Mouse (Mus musculus): ENCODE measurements around the gene Vrk3.
"Not testable (repeated sequence)": the region's sequence is repeated elsewhere in the genome, so short reads cannot be mapped to it uniquely, and the experiment has no call there.

Vrk3 gene

DNA sequence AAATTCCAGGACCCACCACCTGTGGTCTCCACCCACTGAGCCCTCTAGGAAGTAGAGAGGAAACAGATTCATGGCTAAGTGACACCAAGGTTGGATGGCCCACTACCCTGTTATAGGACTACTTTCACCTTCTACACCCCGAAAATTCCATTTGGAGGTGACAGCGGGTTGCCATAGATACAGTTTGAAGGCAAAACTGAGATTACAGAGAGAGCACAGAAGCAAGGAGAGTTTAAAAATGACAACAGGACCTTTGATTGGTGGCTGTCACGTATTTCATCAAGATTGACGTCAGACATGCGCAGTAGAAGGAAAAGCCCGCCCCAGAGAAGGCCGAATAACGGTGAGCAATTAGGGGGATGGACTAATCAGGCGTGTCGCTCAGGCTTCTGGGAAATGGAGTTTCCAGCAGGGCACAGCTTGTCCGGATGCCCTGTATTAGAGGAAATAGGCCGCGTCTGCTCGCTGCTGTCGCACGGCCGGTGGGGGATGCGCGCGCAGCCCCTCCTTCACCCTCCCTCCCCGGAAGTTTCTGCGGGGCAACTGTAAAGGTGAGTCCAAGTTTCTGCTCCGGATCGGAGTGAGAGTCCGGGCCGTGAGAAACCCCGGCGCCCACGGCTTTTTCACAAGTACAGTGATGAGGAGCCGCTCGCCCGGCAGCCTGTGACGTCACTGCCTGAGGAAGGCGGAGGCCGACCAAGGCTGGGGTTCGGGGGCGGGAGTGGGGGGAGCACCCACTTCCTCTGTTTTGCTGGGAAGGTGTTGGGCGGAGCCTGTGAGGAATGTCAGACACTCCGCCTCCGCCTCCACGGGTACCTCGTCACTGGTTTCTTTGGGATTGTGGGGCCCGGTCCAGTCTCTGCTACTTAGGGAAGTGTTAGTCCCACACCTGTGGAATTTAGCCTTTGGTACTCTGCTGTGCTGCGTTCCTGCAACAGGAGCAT lies at the start of gene Vrk3:
TSS of gene Vrk3 (plus strand) at position 313 of the 944 bp plus-strand sequence.
- DNase-seq: peak; percentile 94 to 96

DNA sequence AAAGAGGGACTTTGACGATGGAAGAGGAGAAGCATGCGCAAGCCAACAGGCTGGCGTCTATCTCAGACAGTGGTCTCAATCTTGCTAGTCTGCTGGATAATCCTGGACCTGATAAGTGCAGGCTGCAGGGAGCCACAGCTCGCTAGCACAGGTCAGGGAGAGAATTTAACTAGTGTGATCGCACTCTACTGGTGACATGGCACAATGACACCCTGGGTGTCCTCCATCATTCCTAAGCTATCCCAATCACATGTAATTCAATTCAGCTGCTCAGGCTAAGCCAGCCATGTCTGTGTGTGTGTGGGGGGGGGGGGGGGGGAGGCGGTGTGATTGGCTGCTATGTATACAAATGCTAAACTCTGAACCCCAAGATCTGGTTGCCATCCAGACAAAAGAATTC lies 46.3 kb upstream of the Vrk3 start:
- peak; percentile 41 to 55 for DNase-seq

DNA sequence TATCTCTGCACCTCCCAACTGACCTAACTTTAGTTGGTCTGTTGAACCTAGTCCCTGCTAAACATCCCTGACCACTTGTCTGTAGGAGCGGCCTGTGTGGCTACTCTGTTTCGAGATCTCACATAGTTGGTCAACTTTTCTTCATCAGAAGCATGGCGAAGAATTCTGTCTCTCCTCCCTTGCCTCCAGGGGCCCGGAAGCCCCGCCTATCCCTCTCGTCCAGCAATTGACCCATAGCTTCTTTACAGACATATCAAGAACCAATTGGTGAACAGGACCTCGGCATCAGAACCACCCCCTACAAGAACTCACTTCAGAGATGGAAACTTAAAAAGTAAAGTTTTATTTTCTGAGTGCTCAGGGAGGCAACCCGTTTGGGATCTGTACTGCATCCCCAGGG lies 45.2 kb upstream of the Vrk3 start:
- DNase-seq: peak in 1 of 2 experiments; percentile 14

DNA sequence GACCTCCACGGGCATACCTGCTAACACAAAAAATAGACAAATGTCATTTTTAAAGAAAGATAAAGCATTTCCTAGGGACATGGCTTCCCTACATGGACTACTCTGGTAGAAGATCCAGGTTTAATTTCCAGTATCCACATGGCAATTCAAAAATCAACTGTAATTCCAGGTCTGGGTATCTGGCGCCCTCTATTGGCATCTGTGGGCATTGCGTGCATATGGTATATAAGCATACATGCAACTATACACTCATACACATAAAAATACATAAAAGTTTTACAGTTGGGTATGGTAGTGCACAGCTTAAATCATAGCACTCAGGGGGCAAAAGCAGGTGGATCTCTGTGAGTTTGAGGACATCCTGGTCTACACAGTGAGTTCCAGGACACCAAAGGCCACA lies 43.9 kb upstream of the Vrk3 start:
- peak; percentile 60 to 61 for DNase-seq

DNA sequence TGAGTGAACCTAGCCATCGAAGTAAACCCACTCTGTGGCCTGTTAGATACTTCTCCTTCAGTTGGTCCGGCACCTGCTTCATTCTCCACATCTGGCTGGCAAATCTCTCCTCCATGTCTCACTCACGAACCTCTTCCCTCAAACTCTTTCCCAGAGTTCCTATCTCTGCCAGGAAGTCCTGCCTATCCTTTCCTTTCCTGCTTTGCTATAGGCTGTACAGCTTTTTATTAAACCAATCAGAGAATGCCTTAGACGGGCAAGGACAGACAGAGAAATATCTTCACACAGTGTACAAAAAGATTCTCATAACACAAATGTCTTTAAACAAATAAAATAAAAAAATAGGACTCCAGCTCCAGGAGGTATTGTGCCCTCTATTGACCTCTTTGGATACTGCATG lies 43.1 kb upstream of the Vrk3 start:
- no peak for DNase-seq

DNA sequence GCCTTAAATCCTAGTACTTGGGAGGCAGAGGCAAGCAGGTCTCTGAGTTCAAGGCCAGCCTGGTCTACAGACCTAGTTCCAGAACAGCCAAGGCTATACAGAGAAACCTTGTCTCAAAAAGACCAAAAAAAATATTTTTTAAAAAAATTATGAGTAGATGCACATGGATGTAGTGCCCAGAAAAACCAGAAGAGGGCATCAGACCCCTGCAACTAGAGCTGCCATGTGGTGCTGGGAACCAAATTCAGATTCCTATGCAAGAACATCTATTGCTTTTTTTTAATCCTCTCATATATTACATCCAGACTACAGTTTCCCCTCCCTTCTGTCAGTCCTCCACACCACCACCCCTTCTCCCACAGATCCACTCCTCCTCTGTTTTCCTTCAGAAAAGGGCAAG lies 41.9 kb upstream of the Vrk3 start:
- DNase-seq: no peak

DNA sequence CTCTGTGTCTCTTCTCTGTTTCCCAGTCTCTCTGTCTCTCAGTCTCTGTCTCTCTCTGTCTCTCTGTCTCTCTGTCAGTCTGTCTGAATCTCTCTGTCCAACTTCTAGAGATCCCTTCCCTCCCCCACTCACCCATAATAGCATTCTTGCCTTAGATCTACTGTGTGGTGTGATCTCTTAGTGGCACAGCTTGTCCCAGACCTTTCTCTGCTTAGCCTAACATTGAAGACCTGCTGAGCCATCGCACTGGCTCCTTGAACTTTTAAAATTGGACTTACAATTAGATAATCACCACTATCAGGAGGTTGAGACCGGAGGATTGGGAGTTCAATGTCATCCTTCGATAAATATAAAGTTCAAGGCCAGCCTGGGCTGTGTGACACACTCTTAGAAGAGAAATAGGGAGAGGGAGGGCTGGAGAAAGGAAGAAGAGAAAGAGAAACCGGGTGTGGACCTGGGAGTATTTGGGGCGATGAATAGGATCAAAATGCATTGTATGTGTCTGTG lies 41.0 kb upstream of the Vrk3 start:
- no peak for DNase-seq

DNA sequence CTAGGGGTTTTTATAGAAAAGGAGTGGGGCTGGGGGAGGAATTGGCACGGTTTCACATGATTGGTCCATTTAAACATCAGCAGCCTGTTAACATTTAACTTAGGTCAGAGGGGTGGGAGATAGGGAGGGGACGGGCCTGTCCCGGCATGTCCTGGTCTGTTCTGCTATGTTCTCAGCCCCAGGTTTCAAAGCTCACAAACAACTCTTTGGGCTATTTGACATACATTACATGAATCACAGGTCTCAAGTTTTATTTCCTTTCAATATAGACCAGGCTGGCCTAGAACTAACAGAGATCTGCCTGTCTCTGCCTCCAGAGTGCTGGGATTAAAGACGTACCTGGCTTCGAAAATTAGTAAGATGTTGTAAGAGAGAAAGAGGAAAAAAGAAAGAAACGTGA lies 40.1 kb upstream of the Vrk3 start:
- not testable (repeated sequence) for DNase-seq

DNA sequence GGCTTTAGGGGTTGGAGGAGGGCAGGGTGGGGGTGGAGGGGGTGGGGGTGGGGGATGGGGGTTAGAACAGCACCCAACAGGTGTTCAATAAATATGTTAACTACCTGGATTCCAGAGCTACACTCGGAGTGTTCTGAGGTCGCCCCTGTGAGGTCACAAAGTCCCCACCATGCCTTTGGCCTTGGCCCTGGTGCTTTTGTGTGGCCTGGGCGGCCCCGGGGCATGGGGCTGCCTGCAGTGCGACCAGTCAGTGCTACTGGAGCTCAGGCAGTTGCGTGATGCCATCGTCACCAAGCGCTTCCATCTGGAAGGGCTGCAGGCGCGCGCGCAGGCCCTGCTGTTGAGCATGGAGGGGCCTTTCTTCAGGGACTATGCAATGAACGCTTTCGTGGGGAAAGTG lies 39.6 kb upstream of the Vrk3 start, which contains the start of gene Izumo2:
TSS of gene Izumo2 (plus strand) at position 169 of the 400 bp plus-strand sequence.
- DNase-seq: no peak

DNA sequence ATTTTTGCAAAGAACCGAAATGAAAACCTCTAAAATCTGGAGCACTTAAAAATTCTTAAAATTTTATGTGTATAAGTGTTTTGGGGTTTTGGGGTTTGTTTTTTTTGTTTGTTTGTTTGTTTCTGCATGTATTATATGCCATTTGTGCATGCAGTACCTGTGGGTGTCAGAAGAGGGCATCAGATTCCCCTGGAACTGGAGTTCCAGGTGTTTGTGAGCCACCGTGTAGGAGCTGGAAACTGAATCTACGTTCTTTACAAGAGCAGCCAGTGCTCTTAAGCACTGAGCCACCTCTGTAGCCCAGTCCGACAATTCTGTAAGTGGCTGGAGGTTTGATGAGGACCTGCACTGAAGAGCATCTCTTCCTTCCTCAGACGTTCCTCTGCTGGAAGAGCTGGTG lies 38.3 kb upstream of the Vrk3 start:
- DNase-seq: no peak

DNA sequence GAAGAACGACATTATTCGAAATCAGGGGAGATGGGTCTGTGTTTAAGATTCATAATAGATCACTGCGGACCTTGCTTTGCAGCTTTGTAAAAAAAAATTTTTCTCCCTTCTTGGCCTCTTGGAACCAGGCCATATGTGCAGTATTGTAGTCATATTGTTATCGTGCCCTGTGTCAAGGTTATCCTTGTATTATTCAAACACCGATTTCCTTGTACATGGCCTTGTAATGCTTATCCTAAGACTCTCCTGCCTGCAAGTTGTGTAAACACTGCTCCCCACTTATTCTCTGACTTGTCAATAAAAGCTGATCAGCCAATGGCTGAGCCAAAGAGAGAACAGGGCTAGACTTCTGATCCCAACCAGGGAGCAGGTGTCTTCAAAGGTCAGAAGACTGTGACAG lies 26.2 kb upstream of the Vrk3 start:
- DNase-seq: no peak

DNA sequence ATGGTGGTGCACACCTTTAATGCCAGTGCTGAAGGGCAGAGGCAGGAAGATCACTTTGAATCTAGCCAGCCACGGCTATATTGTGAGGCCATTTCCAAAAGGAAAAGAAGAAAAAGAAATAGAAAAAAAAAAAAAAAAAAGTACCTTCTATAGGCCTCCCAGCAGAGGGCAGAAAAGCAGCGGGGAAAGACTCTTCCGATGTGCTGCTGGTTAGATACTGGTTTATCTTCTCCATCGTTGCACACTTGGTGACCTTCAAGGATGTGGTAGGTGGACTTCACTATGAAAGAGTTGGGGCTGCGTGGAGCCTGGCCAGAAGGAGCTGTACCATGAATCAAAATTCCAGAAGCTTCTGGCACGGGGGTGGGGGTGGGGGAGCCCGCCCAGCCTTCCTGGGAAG lies 23.9 kb upstream of the Vrk3 start:
- DNase-seq: peak in 1 of 2 experiments; percentile 15

DNA sequence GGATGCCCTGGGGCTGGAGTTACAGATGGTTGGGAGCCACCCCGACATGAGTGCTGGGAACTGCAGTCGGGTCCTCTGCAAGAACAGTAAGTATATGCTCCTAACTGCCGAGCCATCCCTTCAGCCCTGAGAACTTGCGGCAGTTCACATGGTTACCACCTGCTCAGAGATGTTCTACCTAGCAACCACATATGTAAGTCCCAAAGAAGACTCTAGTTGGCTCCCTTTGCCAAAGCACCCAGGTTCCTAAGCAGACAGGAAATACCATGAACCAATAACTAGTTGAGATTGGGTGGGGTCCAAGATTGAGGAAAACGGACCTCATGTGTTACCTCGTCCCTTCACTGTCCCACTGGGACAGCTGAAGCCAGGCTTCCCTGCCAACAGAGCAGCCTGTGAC lies 21.9 kb upstream of the Vrk3 start:
- DNase-seq: no peak

DNA sequence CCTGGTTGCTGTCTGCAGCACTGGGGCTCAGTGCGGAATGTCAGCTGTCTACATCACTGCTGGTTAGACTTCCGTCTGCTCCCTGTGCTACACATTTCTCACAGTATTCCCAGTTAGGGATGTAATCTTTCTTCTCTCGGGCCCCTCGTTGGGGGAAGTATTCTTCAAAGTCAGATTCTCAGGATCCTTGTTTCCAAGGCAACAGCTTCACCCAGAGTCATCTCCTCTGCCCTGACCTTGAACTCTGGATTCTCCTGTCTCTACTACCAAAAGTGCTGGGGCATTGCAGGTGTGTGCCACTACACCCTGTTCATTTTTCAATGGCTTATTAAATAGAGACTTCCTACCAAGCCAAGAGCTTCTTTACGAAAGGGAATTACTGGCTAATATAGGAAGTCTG lies 21.1 kb upstream of the Vrk3 start:
- DNase-seq: no peak

DNA sequence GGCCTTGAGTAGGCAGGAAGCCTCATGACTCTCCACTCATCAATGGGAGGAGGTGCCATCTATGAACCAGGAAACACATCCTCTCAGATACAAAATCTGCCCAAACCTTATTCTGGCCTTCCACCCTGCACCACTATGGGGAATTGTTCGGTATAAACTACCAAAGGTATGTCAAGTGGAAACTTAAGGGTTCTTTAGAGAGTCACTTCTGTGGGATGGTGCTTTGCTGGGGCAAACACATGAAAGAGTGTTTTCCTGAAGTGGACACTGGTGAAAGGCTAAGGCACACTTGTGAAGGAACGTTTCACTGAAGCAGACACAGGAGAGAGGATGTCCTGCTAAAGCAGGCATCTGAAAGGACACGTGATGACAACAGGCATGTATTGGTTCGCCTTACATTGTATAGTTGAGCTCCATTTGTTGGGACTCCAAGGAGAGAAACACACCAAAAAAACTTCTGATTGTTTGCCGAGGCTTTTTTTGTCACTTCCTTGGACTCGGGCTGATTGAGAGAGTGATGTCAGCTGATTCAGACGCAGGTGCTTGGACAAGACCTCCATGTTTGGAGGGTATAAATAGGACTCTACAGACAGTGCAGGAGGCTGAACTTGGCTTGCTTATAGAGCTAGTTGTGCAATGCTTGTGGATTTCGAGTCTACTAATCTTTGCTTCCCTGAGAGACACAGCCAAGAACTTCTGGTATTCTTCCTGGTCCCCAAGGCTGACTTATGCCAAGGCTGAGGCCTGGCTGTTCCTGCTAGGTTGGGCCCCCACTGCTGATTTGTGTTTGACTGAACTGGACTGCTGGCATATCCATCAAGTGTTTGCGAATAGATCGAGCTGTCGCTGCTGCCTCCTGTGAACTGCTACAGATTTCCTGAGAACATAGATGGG lies 19.9 kb upstream of the Vrk3 start:
- no peak for DNase-seq

DNA sequence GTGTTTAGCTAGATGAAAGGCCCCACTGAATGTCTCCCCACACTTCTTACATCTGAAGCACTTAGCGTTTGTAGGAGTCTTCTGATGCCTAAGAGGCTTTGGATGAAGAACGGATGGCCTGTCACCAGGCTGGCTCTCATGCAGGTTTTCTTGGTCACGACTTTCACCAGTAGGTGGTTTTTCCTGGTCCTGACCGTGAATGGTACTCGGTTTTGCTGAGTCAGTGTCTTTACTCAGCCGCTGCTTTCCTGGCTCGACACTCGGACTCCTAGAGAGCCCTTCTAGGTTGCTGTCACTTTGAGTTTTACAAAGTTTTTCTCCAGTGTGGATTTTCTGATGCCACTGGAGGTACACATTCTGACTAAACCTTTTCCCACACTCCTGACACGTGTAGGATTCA lies 14.5 kb upstream of the Vrk3 start:
- no peak for DNase-seq

DNA sequence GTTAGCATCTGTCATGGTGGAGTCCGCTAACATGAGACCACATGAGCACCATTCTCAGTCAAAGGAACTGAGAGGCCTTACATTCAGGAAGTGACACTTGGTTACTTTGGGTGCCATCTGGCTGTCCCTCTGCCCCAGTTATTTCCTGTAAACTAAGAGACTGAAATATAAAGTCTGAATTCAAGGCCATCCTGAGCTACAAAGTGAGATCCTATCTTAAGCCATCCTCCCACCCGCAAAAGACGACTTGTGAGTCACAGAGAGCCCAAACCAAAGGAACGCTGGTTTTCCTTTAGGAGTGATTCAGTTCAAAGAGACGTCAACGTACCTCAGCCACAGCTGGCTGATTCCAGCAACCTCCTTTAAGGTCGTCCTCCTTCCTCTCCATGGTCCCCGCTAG lies 6.9 kb upstream of the Vrk3 start:
- DNase-seq: no peak

DNA sequence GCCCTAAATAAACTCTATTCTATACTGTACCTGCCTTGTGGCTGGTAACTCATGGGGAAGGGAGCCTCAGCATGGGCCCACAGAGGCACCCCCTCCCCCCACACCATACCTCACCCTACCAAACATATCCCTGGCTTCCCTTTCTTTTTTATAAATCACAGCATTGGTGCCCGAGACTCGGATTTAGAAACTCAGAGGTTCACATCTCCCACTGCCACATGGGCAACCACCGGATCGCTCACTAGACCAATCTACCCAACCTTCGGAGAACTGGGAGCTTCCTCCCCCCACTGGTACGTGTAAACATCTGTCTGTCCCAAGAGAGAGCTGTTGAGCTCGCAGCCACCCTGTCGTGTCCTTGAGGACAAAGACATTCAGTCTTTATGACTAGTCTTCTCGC lies 3.9 kb upstream of the Vrk3 start:
- no peak for DNase-seq

DNA sequence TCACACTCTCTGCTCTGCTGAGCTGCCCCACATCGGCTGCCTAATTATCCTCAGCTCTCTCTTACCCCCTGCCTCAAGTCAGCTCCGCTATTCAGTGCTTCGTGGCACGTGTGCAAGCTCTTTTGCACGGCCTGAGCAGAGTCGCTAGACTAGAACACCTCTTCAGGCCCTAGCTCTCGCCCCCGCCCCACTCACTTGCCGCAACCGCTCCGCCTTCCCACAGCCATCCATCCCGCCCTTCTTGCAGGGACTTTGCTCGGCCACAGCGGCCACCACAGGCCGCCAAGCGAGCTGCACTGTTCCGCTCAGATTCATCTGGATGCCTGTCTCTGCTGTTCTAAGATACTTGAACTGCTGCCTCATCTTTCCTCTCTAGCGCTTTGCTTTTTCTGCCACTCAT lies 3.1 kb upstream of the Vrk3 start:
- peak; percentile 85 to 91 for DNase-seq

DNA sequence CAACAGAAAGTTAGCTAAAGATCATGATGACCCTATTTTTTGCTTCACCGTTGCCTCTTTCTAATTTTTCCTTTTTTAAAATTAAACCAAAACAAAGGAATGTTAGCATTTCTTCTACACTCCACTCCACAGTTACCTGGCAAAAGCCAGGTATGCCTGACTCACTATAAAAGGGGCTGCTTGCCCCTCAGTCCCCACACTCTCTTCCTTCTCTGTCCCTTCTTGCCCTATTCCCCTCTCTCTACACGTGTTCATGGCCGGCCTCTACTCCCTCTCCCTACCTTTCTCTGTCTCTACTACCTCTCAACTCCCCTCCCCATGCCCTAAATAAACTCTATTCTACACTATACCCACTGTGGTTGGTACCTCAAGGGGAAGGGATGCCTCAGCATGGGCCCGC lies 1.1 kb upstream of the Vrk3 start:
- no peak for DNase-seq

DNA sequence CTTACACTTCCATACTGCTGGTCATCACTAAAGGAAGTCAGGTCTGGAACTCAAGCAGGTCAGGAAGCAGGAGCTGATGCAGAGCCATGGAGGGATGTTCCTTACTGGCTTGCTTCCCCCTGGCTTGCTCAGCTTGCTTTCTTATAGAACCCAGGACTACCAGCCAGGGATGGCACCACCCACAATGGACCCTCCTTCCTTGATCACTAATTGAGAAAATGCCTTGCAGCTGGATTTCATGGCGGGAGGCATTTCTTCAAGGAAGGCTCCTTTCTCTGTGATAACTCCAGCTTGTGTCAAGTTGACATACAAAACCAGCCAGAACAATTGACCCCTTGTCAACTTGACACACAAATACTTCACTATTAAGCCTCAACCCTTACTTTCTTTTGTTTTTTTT lies 2.7 kb downstream of the Vrk3 start, which contains the start of gene Zfp473:
TSS of gene Zfp473 (minus strand) at position 101 of the 400 bp plus-strand sequence.
- DNase-seq: not testable (repeated sequence)

DNA sequence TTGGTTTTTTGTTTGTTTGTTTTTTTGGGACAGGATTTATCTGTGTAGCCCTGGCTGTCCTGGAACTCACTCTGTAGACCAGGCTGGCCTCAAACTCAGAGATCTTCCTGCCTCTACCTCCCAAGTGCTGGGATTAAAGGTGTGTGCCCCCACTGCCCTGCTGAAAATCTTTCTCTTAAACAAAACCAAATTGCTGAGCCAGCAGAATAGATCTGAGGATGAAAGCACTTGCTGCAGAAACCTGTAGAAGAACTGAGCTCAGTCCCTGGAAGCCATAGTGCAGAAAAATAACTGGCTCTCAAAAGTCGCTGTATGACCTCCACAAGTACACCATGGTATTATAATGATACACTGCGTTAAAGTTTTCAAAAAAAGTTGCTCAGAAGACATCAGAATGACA lies 9.0 kb downstream of the Vrk3 start:
- no peak for DNase-seq

DNA sequence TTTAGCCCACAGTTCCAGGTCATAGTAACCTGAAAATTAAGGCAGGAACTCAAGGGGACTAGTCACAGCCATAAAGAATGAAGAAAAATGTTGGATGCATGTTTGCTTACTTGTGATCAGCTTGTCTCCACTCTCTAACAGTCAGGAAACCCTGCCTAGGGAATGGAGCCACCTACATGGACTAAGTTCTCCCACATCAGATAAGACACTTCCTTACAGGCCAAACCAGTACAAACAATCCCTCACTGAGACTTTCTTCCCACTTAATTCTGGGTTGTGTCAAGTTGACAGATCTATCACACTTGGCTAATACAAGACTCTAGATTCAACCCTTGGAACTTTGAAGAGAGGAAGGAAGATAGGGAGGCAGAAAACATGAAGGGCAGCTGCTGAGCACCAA lies 12.2 kb downstream of the Vrk3 start:
- DNase-seq: no peak
